Mouse (Mus musculus) adrenal gland (tissue): ENCODE measurements at regions not wholly inside any gene's neighbourhood (a gene's known extent, or its start where the extent isn't known, plus 50 kb on each side); places are given as distances from the start of the nearest gene placed in this dataset.

Source experiments
- intact Hi-C: fragments of 180-260 bp; cut with DNase I; formaldehyde crosslinking; loops from one replicate; pipeline ENCODE4 v1.15.1; 2025

- intact Hi-C loops = no loop called here
These were observed 164.3 kb upstream of the Mki67 start for GRCm38 (mm10) chr7:135880446-135880845.

DNA sequence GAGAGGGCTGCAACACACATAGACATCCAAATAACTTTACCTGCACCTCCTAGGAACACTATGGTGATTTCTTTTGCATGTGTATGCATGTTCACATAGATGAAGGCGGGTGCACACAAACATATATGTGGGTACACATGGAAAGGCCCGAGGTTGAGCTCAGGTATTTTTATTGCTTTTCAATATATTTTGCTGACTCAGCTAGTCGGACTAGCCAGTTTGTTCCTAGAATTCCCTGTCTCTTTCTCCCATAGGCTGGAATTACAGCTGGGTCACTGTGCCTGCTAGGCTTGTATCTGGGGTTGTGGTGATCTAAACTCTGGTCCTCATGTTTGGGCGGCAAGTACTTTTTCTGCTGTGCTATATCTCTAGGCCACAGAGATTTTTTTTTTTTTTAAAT is 166.1 kb upstream of the Mki67 start:
- intact Hi-C loops = no loop called here

DNA sequence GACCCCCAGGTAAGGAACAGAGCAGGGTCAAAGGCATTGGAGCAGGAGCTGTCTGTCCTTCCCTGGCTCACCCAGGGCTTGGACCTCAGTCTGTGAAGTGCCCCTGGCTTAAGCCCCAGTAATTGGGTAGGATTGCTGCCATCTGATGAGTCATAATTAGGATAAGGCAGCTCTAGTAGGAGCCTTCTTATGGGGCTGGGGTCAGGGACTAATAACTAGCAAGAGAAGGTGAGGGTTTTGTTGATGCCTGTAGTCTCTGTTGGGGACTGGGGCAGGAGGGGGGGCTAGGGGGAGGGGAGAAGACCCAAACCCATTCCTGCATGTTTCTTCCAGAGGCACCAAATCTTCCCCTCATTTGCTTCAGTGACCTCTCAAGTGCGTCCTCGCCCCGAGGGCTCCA is 172.4 kb upstream of the Mki67 start:
- intact Hi-C loops = no loop called here

DNA sequence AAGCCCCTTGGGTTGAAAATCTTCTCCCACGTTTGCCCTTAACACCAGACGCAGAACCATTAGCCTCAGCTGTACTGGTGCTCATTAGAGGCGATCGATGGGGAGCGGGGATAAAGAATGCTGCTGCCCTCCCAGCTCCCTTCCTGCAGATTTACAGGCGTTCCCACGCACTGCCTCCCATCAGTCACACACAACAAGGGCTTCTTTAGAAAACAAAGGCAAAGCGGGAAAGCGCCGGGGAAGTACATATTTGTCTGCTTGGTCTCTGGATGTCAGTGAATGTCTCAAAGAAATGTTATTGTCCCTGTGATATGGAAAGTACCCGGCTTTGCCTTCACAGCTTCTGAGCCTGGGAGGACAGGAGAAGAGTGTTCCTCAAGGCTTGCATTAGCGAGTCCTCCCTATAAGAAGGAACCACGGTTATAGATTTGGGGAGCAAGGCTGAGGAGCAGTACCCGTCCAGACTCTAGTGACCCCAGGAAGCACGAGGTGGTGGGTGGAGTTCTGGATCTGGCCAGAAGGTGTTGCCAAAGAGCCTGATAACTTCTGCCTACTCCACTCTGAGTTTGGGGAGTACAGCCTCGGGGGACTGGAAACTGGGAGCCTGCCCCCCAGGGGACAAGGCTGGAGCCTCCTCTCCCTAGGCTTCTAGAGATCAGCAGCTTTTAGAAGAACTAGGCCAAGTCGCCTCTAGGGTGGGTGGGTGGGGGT is 173.0 kb upstream of the Mki67 start:
- intact Hi-C loops = no loop called here

- intact Hi-C loops = no loop called here
These were observed 182.7 kb upstream of the Mki67 start for GRCm38 (mm10) chr7:135898876-135899275.

- intact Hi-C loops = no loop called here
These were observed 183.6 kb upstream of the Mki67 start for GRCm38 (mm10) chr7:135899765-135900164.

DNA sequence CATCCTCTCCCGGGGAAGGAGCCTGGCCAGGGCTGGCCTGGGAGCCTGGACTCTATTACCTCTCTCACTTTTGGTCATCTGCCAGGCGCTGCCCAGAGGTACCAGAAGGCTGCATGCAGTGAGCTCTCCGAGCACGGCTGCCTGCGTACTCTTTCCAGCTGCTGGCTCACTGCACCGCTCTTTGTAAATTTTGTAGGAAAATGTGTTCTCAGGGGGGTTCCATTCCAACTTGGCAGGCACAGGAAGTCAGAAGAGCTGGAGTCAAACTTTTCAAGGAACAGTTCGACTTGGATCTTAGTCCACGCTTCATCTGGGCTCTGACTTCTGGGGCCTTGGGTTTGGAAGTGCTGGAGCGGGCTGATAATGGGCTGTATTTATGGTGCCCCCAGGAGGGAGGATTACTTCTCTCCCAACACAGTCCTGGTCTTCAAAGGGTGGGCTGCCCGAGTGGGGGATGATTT is 184.7 kb upstream of the Mki67 start:
- intact Hi-C loops = no loop called here

GRCm38 (mm10) chr7:135902106-135903055 is 186.2 kb upstream of the Mki67 start:
- intact Hi-C loops = no loop called here

DNA sequence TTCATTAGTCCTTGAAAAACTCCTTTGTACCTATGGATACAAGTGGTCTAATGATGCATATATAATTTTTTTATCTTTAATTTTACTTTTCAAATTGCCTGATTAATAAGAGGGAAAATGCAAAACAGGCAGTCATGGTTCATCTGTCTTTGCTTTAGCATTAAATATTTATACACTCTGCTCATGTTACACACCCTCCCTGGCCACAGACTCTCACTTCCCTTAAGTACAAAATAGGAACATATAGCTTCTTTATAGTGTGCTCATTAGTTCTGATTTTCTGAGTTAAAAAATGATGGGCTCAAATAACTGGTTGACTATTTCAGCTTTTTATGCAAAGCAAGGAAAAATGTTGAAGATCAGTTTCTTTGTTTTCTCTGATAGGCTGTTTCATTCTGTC is 195.2 kb upstream of the Mki67 start:
- intact Hi-C loops = no loop called here

GRCm38 (mm10) chr7:135913923-135914634 is 197.9 kb upstream of the Mki67 start:
- intact Hi-C loops = no loop called here

- intact Hi-C loops = no loop called here
These were observed 207.7 kb upstream of the Mki67 start for GRCm38 (mm10) chr7:135923876-135924275.

- intact Hi-C loops = no loop called here
These were observed 208.5 kb upstream of the Mki67 start for GRCm38 (mm10) chr7:135924641-135925040.

DNA sequence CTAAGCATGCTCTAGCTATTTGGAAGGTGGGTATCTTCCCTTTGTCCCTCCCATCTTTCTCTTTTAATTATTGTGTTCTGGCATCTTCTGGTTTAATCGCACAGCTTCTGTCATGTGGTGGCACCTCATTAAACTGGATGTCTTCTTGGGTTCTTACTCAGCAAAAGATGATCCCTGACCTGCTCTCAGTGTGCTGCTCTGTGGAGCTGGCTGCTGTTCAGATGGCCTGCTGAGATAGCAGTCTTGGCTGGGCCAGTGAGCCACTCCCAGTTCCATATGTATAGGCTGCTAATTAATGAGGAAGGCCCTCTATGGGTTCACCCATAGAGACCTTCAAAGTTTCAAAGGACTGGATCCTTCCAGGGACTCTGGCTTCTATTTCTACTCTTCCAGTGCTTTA is 213.9 kb upstream of the Mki67 start:
- intact Hi-C loops = no loop called here

DNA sequence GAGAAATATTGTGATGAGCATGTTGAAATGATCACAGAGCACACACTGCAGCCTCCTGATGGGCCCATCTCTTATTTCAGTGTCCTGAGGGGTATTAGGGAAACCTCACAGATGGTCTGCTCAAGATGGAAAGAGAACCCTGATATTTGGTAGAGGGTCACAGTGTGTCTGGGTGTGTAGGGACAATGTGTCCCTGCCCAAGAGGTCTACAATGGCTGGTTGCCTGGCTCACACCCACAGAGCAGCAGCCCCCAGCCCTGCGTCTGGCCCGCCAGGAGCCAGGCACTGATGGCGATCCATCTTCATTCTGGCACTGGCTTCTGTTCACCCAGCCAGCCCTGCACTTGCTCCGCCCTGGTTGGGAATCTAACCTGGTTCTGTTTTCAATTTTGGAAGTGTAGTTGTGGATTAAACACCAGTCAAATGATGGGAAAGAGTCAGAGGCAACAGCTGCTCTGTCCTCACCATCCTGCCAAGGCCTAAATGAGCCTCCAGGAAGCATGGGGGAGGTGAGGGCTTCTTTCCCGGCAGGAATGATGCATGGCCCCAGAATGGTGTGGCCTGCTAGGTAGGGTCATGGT is 216.5 kb upstream of the Mki67 start:
- intact Hi-C loops = no loop called here

DNA sequence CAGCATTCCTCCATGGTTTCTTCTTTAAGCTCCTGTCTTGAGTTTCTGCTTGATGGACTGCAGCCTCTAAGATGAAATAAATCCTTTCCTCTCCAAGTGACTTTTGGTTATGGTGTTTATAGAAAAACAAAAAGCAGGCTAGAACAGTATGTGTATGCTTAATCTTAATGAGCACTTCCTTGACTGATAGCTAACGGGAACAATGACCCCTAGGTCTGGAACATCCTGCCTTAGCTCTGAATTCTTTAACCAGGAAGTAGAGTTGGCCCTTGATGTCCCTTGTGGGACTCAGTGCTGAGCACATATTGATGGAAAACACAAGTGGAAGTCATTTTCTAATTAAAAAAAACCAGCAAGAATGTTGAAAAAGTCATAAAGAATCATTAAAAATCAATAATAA is 219.0 kb upstream of the Mki67 start:
- intact Hi-C loops = no loop called here

DNA sequence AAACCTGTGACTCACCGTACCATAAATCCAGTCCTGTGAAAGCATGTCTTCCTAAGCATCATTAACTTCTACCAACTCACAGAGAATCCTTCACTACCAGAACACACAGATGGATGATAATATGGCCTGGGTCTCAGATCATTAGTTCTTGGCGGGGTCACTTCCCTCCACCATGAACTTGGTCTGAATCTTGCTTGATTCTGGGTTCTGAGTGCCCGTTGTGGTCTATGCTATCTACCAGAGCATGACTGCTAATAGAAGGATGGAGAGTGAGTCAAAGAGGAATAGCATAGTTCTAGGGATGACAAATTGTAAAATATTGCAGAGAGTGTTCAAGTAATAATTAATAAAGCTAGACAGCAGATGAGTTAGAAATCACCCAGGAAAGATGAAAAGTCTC is 221.3 kb upstream of the Mki67 start:
- intact Hi-C loops = no loop called here

GRCm38 (mm10) chr7:135939341-135939740 is 223.2 kb upstream of the Mki67 start:
- intact Hi-C loops = no loop called here

DNA sequence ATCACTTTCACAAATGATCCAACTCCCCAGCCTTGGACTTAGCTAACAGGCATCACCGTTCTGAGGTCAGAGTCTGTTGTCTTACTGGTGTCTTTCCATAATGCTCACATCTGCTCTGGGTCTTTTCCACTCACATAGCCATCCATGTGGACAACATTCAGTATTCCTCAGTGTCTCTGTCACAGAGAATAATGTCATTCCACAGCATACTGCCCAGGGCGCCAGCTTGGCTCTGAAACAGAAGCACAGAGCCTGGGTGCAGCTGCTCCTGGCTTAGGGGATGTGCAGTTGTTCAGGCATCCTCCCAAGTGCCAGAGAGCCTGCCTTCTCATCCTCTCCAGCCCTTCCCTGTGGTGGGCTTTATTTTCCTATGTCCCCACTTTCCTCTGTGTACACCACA is 226.7 kb upstream of the Mki67 start:
- intact Hi-C loops = no loop called here

DNA sequence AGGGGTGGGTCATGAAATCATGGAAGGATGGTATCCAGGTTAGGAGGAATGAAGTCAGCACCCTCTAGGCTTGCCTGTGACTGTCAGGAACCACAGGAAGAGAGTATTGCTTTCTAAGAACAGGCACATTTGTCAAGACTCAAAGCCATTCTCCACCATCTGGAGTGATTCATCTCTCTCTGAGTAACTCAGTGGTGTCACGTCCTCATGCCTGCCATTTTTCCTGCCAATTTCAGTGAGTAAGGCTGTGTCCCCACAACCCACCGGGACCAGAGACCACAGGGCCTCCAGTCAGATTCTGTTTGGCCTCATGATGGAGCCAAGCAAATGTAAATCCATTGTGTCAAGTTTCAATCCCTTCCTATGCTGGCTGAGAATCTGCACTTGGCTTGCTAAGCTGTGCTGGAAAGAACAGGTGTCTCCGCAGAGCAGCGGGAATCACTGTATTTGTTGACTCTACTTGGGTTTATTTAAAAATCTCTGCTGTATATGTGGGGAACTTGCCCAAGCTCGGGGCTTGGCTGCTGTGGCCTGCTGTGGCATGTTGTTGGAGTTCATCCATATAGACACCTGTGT is 230.0 kb upstream of the Mki67 start:
- intact Hi-C loops = no loop called here

DNA sequence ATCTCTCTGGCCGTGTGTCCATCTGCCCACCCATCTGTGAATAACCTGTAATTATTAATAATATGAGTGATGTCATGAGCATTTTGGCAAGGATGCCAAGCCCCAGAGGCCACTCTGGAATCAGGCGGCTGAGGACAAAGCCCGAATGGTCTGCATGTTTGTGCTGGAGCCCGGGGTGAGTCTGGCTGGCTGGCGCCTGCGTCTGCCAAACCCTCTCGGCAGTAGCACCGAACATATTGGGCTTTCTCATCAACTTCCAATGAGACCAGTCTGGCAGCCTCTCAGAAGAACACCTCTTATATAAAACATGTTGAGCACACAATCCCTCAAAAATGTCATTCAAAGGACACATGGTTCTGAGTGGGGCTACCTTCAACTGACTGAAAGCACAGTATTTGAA is 244.9 kb upstream of the Mki67 start:
- intact Hi-C loops = no loop called here

DNA sequence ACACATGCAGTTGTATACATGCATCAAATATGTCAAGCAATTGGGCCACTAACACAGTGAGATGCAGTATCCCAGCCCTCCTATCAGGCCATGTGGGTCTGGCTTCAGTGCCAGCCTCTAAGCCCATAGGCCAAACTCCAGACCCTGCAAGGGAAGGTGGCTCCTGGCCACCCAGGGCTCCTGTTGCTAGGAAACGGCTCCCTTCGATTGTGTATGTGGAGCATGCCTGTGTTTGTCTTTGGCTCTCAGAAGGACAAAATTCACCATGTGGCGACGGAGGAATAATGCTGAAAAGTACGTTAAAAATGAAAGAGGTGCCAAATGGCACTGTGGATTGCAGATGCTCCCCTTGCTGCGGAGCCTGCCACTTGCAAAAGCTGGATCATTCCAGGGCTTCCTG is 249.4 kb upstream of the Mki67 start:
- intact Hi-C loops = no loop called here
